Mouse (Mus musculus) thymus, adult 2 months (tissue): ENCODE data around the gene Neurog3. TPM values are rescaled to one million over a fixed set of nuclear protein-coding genes. Genes with fewer than 3 reads are reported as not detected.

Source experiments
- DNase-seq: peaks from one replicate; pipeline ENCODE4 v3.0.0; 2021
- H3K27ac ChIP-seq: fragments of 200-500 bp; 2 replicates; pipeline ENCODE4 v1.5.1; 2012; ENCODE audit warnings: low read length, control low read depth; ENCODE audit not compliant: control insufficient read depth, insufficient read depth
- H3K27me3 ChIP-seq: fragments of 200-500 bp; 2 replicates; pipeline ENCODE4 v1.6.1; 2012; ENCODE audit warnings: mild to moderate bottlenecking, low read length, moderate library complexity, mixed read lengths; ENCODE audit not compliant: control insufficient read depth, insufficient read depth
- H3K36me3 ChIP-seq: fragments of 200-500 bp; 2 replicates; pipeline ENCODE4 v1.6.1; 2012; ENCODE audit warnings: mild to moderate bottlenecking, low read length, moderate library complexity; ENCODE audit not compliant: control insufficient read depth, insufficient read depth
- H3K4me1 ChIP-seq: fragments of 200-500 bp; replicated peaks from 2 replicates; pipeline ENCODE4 v1.6.1; 2012; ENCODE audit warnings: low read length; ENCODE audit not compliant: control insufficient read depth, insufficient read depth
- H3K4me3 ChIP-seq: fragments of 200-500 bp; 2 replicates; pipeline ENCODE4 v1.5.1; 2012; ENCODE audit warnings: mild to moderate bottlenecking, low read length, control low read depth, moderate library complexity; ENCODE audit not compliant: control insufficient read depth, insufficient read depth
- CTCF ChIP-seq: fragments of 200-500 bp; IDR thresholded peaks from 2 replicates; pipeline ENCODE4 v1.5.1; 2012; ENCODE audit warnings: mild to moderate bottlenecking, control low read depth, low read length, moderate library complexity, borderline replicate concordance; ENCODE audit not compliant: control insufficient read depth, poor library complexity, insufficient read depth; ENCODE audit errors: extremely low read depth
- POLR2A ChIP-seq: fragments of 200-500 bp; IDR thresholded peaks from 2 replicates; pipeline ENCODE4 v1.6.1; 2012; ENCODE audit warnings: mild to moderate bottlenecking, low read length, control low read depth, moderate library complexity; ENCODE audit not compliant: control insufficient read depth, poor library complexity, insufficient read depth; ENCODE audit errors: extremely low read depth
- WGBS: fragments of 180-500 bp; shearing (Covaris S2); methylation state at CpG from one replicate; pipeline ENCODE4 v1.1.7; 2018; 5-methylcytosine and 5-hydroxymethylcytosine counted together
- polyA plus RNA-seq: library from polyadenylated mRNA; depleted of rRNA; stranded (reverse); fragments of >200 nt; gene quantifications from 2 replicates; pipeline ENCODE4 v1.2.3, GENCODE M21; 2012

The Neurog3 gene
- polyA plus RNA-seq, 1 experiment = 0.22 TPM

- H3K27ac ChIP-seq = no peak overlapping the region
- H3K4me1 ChIP-seq = peaks cover 10% of the 10 kb centered on the region; the same call in 1 of the 2 replicates
- 1% methylated on average over 57 of the region's 57 CpGs for WGBS
- no peaks in the 10 kb centered on the region for H3K27me3 ChIP-seq
- H3K36me3 ChIP-seq = no peaks in the 10 kb centered on the region
- H3K4me3 ChIP-seq = peak overlapping the region; percentile 47
- no peak for TF ChIP-seq POLR2A
- TF ChIP-seq CTCF = peak; percentile 90
- DNase-seq = peak; percentile 88
Observed at GRCm38 (mm10) chr10:62110504-62111206, 22.2 kb upstream of the Neurog3 start.

- Histone ChIP-seq H3K4me3 (peak overlapping the region; percentile 47; the same call in 1 of the 2 replicates), H3K36me3 (no peaks in the 10 kb centered on the region), H3K27me3 (no peaks in the 10 kb centered on the region), H3K4me1 (peaks cover 10% of the 10 kb centered on the region; the same call in 1 of the 2 replicates), H3K27ac (no peak overlapping the region)
- WGBS = 53% methylated on average over 6 of the region's 6 CpGs
- no peak for TF ChIP-seq POLR2A
- TF ChIP-seq CTCF = no peak
- DNase-seq = no peak
Observed at GRCm38 (mm10) chr10:62111207-62111576, 21.7 kb upstream of the Neurog3 start.

GRCm38 (mm10) chr10:62113865-62114647, 18.8 kb upstream of the Neurog3 start:
- no peak for DNase-seq
- no peaks in the 10 kb centered on the region for H3K27me3 ChIP-seq
- H3K27ac ChIP-seq = no peak overlapping the region
- H3K4me3 ChIP-seq = no peak overlapping the region
- WGBS = 82% methylated on average over 9 of the region's 9 CpGs
- no peak for TF ChIP-seq POLR2A
- peaks cover 10% of the 10 kb centered on the region; the same call in 1 of the 2 replicates for H3K4me1 ChIP-seq
- no peaks in the 10 kb centered on the region for H3K36me3 ChIP-seq

- no peak overlapping the region for H3K27ac ChIP-seq
- H3K4me3 ChIP-seq = no peak overlapping the region
- WGBS = 44% methylated on average over 6 of the region's 6 CpGs
- H3K4me1 ChIP-seq = no peaks in the 10 kb centered on the region
- no peak for TF ChIP-seq CTCF
- no peaks in the 10 kb centered on the region for H3K36me3 ChIP-seq
- no peak for DNase-seq
- H3K27me3 ChIP-seq = no peaks in the 10 kb centered on the region; the same call in 1 of the 2 replicates
Observed at GRCm38 (mm10) chr10:62127137-62127536, 5.8 kb upstream of the Neurog3 start.

GRCm38 (mm10) chr10:62127711-62128231, 5.1 kb upstream of the Neurog3 start:
- TF ChIP-seq POLR2A = no peak
- TF ChIP-seq CTCF = no peak
- DNase-seq = no peak
- Histone ChIP-seq H3K27ac (no peak overlapping the region), H3K36me3 (no peaks in the 10 kb centered on the region), H3K4me3 (no peak overlapping the region), H3K27me3 (no peaks in the 10 kb centered on the region; the same call in 1 of the 2 replicates), H3K4me1 (no peaks in the 10 kb centered on the region)
- WGBS = 47% methylated on average over 21 of the region's 21 CpGs

GRCm38 (mm10) chr10:62128316-62128951, 4.5 kb upstream of the Neurog3 start:
- WGBS = 8% methylated on average over 32 of the region's 32 CpGs
- no peak for DNase-seq
- H3K27ac ChIP-seq = no peak overlapping the region
- H3K4me3 ChIP-seq = no peak overlapping the region
- no peaks in the 10 kb centered on the region for H3K36me3 ChIP-seq
- no peaks in the 10 kb centered on the region; the same call in 1 of the 2 replicates for H3K27me3 ChIP-seq
- no peak for TF ChIP-seq CTCF
- TF ChIP-seq POLR2A = no peak
- H3K4me1 ChIP-seq = no peaks in the 10 kb centered on the region
